Mouse (Mus musculus): Measurements from ENCODE around the gene Klf15. TPM values are rescaled to one million over a fixed set of nuclear protein-coding genes. Genes with fewer than 3 reads are reported as not detected.

The Klf15 gene
- polyA plus RNA-seq, 1 experiment from 2014 or later = 12.6 TPM

DNA sequence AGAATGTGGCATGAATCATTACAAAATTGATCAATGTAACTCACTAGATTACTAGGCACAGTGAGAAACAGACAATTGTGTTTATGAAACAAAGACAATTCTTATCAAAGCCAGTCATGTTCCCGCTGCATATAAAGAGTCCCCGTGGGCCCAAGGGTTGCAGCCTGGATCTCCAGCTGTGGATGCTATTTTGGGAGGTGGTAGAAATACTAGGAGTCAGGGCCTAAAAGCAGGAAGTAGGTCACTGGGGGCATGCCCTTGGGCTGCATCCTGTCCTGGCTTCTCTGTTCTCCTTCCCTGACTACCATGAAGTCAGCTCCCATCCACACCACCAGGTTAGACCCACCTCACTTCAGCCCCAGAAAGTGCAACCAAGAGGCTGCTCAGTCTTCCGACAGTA is 33.8 kb downstream of the Klf15 start:
- Histone ChIP-seq H3K9me3 (replicated peaks) (no peaks in the 10 kb centered on the region), H3K36me3 (no peaks in the 10 kb centered on the region), H3K27me3 (no peaks in the 10 kb centered on the region; the same call in 1 of the 2 replicates), H3K9ac (no peak overlapping the region), H3K4me3 (replicated peaks) (no peak overlapping the region), H3K4me1 (peaks cover 22% of the 10 kb centered on the region), H3K4me2 (no peak overlapping the region), H3K27ac (no peak overlapping the region)
- WGBS = 76% methylated on average over 3 of the region's 3 CpGs
- no peak for ATAC-seq (replicated peaks; ENCODE audit: low FRiP score)

- no peak for ATAC-seq (replicated peaks; ENCODE audit: low FRiP score)
- Histone ChIP-seq H3K4me3 (replicated peaks) (no peak overlapping the region), H3K9ac (no peak overlapping the region), H3K4me2 (no peak overlapping the region), H3K4me1 (peaks cover 18% of the 10 kb centered on the region), H3K27ac (no peak overlapping the region), H3K9me3 (replicated peaks) (no peaks in the 10 kb centered on the region), H3K27me3 (no peaks in the 10 kb centered on the region; the same call in 1 of the 2 replicates), H3K36me3 (no peaks in the 10 kb centered on the region)
- WGBS = 77% methylated on average over 4 of the region's 4 CpGs
Measured at GRCm38 (mm10) chr6:90499509-90499908, 37.1 kb downstream of the Klf15 start.

DNA sequence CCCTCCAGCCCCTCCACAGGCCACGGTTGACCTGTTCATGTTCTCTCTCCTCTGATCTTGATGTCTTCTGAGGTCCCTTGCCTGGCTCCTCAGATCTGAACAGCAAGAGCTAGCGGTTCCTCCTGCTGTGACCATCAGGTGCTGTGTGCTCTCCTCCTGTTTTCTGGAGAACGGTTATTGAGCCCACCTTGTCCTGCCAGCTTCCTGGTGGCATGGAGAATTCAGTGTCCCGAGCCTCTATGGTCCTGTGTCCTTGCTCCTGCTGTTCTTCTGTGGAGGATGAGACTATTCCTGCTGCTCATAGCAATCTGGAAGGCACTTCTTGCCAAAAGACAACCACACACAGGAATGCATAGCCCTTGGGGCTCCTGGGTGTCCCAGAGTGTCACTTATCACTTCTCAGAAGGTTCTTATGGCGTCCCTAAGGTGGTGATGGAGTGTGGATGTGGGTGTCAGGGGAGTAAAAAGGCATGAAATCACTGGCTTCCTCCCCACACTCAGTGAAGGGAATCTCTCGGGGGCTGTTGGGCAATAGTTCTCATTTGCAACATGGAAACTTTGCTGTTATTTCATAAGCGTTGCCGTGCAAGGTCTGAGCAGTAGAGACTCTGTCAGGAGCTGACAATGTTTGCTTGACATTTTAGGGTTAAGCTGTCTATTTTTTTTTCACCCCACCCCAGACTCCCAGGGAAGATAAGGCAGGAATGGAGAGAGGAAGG is 39.0 kb downstream of the Klf15 start:
- no peak overlapping the region for H3K27ac ChIP-seq
- H3K4me3 ChIP-seq (replicated peaks) = no peak overlapping the region
- no peak overlapping the region for H3K4me2 ChIP-seq
- H3K9ac ChIP-seq = no peak overlapping the region
- H3K9me3 ChIP-seq (replicated peaks) = no peaks in the 10 kb centered on the region
- 66% methylated on average over 8 of the region's 8 CpGs for WGBS
- no peaks in the 10 kb centered on the region for H3K36me3 ChIP-seq
- H3K27me3 ChIP-seq = no peaks in the 10 kb centered on the region; the same call in 1 of the 2 replicates
- H3K4me1 ChIP-seq = peaks cover 11% of the 10 kb centered on the region
- no peak for ATAC-seq (replicated peaks; ENCODE audit: low FRiP score)

GRCm38 (mm10) chr6:90505906-90506305 is 43.5 kb downstream of the Klf15 start:
- Histone ChIP-seq H3K4me2 (no peak overlapping the region), H3K4me3 (replicated peaks) (no peak overlapping the region), H3K27me3 (no peaks in the 10 kb centered on the region), H3K36me3 (no peaks in the 10 kb centered on the region), H3K9me3 (replicated peaks) (no peaks in the 10 kb centered on the region), H3K4me1 (peaks cover 39% of the 10 kb centered on the region), H3K9ac (no peak overlapping the region), H3K27ac (no peak overlapping the region)
- WGBS = 46% methylated on average over 6 of the region's 6 CpGs
- no peak for ATAC-seq (replicated peaks; ENCODE audit: low FRiP score)

DNA sequence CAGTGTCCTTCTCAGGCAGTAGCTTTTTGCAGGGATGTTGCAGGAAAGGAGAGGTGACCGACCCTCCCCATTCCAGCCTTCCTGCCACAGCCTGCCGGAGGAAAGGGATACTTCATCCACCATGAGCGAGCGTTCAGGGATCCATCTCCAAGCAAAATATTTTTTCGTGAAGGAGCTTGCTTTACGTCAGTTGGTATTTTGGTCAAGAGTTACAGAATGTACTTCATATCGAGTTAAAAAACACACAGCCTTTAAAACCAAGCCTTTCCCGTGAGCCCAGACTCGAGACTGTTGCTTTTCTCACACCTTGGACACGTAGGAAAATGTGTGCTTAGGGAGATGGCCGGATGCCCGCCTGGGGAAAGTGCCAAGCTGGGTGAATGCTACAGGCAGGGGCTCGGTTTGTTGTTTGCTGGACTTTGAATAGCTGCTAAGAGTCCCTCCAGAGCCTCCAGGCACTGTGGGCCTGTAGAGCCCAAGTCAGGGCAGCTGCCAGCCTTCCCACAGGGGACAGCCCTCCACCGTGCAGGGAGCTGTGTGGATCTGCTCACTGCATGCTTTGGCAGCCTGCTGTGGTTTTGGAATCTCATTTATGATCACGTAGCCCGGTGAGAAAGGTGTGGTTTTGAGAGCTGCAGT is 44.4 kb downstream of the Klf15 start:
- Histone ChIP-seq H3K9me3 (replicated peaks) (no peaks in the 10 kb centered on the region), H3K4me3 (replicated peaks) (no peak overlapping the region), H3K4me1 (peaks cover 39% of the 10 kb centered on the region), H3K36me3 (no peaks in the 10 kb centered on the region), H3K27me3 (no peaks in the 10 kb centered on the region), H3K4me2 (no peak overlapping the region), H3K27ac (peak overlapping the region; percentile 77), H3K9ac (no peak overlapping the region)
- 57% methylated on average over 16 of the region's 16 CpGs for WGBS
- ATAC-seq (replicated peaks; ENCODE audit: low FRiP score) = no peak

GRCm38 (mm10) chr6:90507443-90507842 is 45.1 kb downstream of the Klf15 start:
- no peaks in the 10 kb centered on the region for H3K36me3 ChIP-seq
- no peaks in the 10 kb centered on the region for H3K27me3 ChIP-seq
- H3K4me3 ChIP-seq (replicated peaks) = no peak overlapping the region
- H3K27ac ChIP-seq = peak overlapping the region; percentile 77
- H3K4me2 ChIP-seq = no peak overlapping the region
- peaks cover 39% of the 10 kb centered on the region for H3K4me1 ChIP-seq
- H3K9me3 ChIP-seq (replicated peaks) = no peaks in the 10 kb centered on the region
- ATAC-seq (replicated peaks; ENCODE audit: low FRiP score) = no peak
- no peak overlapping the region for H3K9ac ChIP-seq

DNA sequence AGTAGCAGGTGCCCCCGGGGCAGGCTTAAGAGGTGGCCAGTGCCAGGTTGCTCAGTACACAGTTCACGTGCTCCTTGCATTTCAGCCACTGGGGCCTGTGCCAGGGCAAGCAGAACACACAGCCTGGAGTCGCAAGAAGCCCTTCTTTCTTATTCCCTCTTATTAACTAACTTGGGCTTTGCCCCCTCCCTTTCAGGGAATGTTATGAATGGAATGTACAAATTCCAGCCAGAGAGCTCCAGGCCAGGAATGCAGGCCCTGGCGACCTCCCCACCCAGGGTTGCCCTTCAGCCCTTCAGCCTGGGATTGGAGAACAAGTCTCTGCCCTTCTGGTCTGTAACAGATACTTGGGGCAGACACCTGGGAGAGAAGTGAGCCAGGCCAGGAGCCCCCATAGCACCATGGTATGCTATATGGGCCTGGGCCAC is 45.8 kb downstream of the Klf15 start:
- H3K4me3 ChIP-seq (replicated peaks) = no peak overlapping the region
- 43% methylated on average over 4 of the region's 4 CpGs for WGBS

DNA sequence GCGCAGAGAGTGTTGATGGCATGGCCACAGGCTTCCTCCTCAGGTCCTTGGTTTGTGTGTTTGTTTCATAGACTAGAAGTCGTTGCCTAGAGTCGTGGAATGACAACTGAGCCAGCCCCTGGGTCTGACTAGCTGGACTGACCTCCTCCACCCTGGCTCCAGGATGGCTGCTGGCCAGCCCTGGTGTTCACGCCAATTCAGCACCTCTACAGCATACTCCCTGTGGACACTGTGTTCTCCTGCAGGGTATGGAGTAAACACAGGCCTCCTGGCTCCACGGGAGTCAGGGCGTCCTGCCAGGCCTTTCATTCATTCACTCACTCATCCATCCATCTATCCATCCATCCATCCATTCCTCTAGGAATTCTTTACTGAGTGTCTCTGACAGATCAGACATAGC is 46.7 kb downstream of the Klf15 start:
- Histone ChIP-seq H3K4me1 (peaks cover 36% of the 10 kb centered on the region), H3K27me3 (no peaks in the 10 kb centered on the region), H3K27ac (peak overlapping the region; percentile 73; the same call in 1 of the 2 replicates), H3K36me3 (no peaks in the 10 kb centered on the region), H3K4me3 (replicated peaks) (no peak overlapping the region), H3K9ac (no peak overlapping the region), H3K9me3 (replicated peaks) (no peaks in the 10 kb centered on the region), H3K4me2 (no peak overlapping the region)
- no peak for ATAC-seq (replicated peaks; ENCODE audit: low FRiP score)
- WGBS = 66% methylated on average over 6 of the region's 6 CpGs

More for the DNA sequence above, 45.8 kb downstream of the Klf15 start:
- Histone ChIP-seq H3K9me3 (replicated peaks) (no peaks in the 10 kb centered on the region), H3K36me3 (no peaks in the 10 kb centered on the region), H3K27ac (peak overlapping the region; percentile 77), H3K9ac (no peak overlapping the region), H3K27me3 (no peaks in the 10 kb centered on the region), H3K4me2 (no peak overlapping the region), H3K4me1 (peaks cover 39% of the 10 kb centered on the region)
- ATAC-seq (replicated peaks; ENCODE audit: low FRiP score) = peak; percentile 89

GRCm38 (mm10) chr6:90512416-90512815 is 50.0 kb downstream of the Klf15 start:
- H3K27me3 ChIP-seq = no peaks in the 10 kb centered on the region
- peak overlapping the region; percentile 39 for H3K27ac ChIP-seq
- H3K9me3 ChIP-seq (replicated peaks) = no peaks in the 10 kb centered on the region
- no peak overlapping the region for H3K4me2 ChIP-seq
- WGBS = 73% methylated on average over 5 of the region's 5 CpGs
- H3K36me3 ChIP-seq = no peaks in the 10 kb centered on the region
- no peak for ATAC-seq (replicated peaks; ENCODE audit: low FRiP score)
- no peak overlapping the region for H3K4me3 ChIP-seq (replicated peaks)
- H3K4me1 ChIP-seq = peaks cover 17% of the 10 kb centered on the region
- H3K9ac ChIP-seq = no peak overlapping the region

DNA sequence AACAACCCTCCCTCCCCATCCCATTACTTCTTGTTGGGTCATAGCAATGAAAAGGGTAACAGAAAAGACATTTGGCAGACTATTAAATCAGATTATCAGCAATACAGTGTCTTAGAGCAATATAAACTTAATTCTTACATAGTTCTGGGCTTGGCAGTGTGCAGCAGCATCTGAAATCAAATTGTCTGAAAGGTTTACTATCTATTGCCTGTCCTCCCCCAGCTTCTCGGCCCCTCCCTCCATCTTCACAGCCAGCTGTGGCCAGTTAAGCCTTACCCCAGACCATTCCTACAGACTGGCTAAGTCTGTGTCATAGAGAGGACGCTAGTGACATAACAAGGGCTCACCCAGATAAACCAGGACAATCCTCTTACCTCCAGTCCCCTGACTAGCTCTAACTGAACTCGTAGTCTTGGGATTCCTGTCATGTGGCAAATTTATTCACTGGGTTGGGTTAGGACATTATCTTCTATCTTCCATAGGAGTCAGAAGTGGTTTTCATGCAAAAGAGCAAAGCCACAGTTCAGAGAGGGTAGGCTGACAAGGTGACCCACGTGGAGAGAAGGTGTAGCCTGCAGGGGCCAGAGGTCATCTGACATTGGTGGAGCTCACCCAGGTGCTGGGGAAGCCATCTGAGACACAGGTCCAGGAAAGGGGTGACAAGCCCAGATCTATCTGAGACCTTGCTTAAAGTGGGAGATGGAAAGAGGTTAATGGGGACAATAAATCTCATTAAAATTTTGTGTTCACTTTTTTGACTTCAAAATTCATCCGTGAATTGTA is 50.9 kb downstream of the Klf15 start:
- Histone ChIP-seq H3K36me3 (no peaks in the 10 kb centered on the region), H3K27ac (peak overlapping the region; percentile 39; the same call in 1 of the 2 replicates), H3K9me3 (replicated peaks) (no peaks in the 10 kb centered on the region), H3K9ac (no peak overlapping the region), H3K27me3 (no peaks in the 10 kb centered on the region), H3K4me3 (replicated peaks) (no peak overlapping the region), H3K4me1 (peaks cover 9% of the 10 kb centered on the region), H3K4me2 (no peak overlapping the region)
- 54% methylated on average over 5 of the region's 5 CpGs for WGBS
- ATAC-seq (replicated peaks; ENCODE audit: low FRiP score) = 0 out of 2 replicates have a peak, but pooled peaks have one; percentile 29

- Histone ChIP-seq H3K27me3 (no peaks in the 10 kb centered on the region), H3K27ac (no peak overlapping the region), H3K4me2 (no peak overlapping the region), H3K9me3 (replicated peaks) (no peaks in the 10 kb centered on the region), H3K4me1 (no peaks in the 10 kb centered on the region), H3K36me3 (no peaks in the 10 kb centered on the region), H3K4me3 (replicated peaks) (no peak overlapping the region), H3K9ac (no peak overlapping the region)
- no peak for ATAC-seq (replicated peaks; ENCODE audit: low FRiP score)
Measured at GRCm38 (mm10) chr6:90514369-90514768, 52.0 kb downstream of the Klf15 start.

DNA sequence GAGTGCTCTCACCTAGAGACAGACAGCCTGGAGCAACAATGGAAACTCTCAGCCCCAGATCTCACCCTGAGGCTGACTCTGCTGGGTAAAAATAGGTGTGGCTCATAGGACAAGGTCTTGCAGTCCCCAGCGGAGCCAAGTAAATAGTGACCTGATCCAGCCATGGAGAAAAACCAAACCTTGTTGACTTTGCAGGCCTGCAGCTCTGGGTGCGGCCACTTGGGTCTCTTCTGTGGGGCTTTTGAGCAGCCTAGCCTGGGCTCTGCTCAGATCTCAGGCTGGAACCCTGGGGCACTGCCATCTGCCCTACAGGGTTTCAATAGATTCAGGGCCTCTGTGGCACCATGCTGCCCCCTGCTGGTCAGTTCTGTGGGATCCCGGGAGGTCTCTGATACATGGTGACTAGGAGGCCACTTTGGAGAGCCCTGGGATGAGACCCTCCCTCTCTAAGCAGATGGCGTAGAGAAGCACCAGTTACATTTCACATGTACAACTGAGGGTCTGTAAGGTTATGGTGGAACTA is 52.6 kb downstream of the Klf15 start:
- no peaks in the 10 kb centered on the region for H3K27me3 ChIP-seq
- no peaks in the 10 kb centered on the region for H3K4me1 ChIP-seq
- H3K4me3 ChIP-seq (replicated peaks) = no peak overlapping the region
- no peaks in the 10 kb centered on the region for H3K36me3 ChIP-seq
- no peak overlapping the region for H3K9ac ChIP-seq
- H3K9me3 ChIP-seq (replicated peaks) = no peaks in the 10 kb centered on the region
- peak; percentile 46 for ATAC-seq (replicated peaks; ENCODE audit: low FRiP score)
- H3K4me2 ChIP-seq = no peak overlapping the region
- H3K27ac ChIP-seq = no peak overlapping the region
- 41% methylated on average over 4 of the region's 4 CpGs for WGBS

Data from kidney, embryonic 15.5 days (tissue).